Mouse (Mus musculus) limb, embryonic 15.5 days (tissue): ENCODE results near the gene Olfr9. TPM values are rescaled to one million over a fixed set of nuclear protein-coding genes. Genes with fewer than 3 reads are reported as not detected.
"Not testable (repeated sequence)": the region's sequence is repeated elsewhere in the genome, so short reads cannot be mapped to it uniquely, and the experiment has no call there.

Experiments
- ATAC-seq: fragments of 200-750 bp; cut with Nextera tagmentation; 2 replicates; pipeline ENCODE4 v1.8.0; 2017; ENCODE audit warnings: low read depth, moderate TSS enrichment; ENCODE audit not compliant: insufficient number of reproducible peaks, low FRiP score, low TSS enrichment
- H3K27ac ChIP-seq: fragments of 300-500 bp; sonication (generic); 2 replicates; pipeline ENCODE4 v1.5.1; 2015; ENCODE audit warnings: moderate library complexity, mild to moderate bottlenecking, inconsistent platforms
- H3K27me3 ChIP-seq: fragments of 300-500 bp; sonication (generic); 2 replicates; pipeline ENCODE4 v1.6.1; 2015; ENCODE audit warnings: inconsistent platforms
- H3K36me3 ChIP-seq: fragments of 300-500 bp; sonication (generic); 2 replicates; pipeline ENCODE4 v1.6.1; 2015; ENCODE audit warnings: inconsistent platforms
- H3K4me1 ChIP-seq: fragments of 300-500 bp; sonication (generic); 2 replicates; pipeline ENCODE4 v1.6.1; 2015; ENCODE audit warnings: inconsistent platforms
- H3K4me2 ChIP-seq: fragments of 300-500 bp; sonication (generic); 2 replicates; pipeline ENCODE4 v1.6.1; 2015; ENCODE audit warnings: mild to moderate bottlenecking, inconsistent platforms
- H3K4me3 ChIP-seq: fragments of 300-500 bp; sonication (generic); 2 replicates; pipeline ENCODE4 v1.5.1; 2015; ENCODE audit warnings: mild to moderate bottlenecking, inconsistent platforms
- H3K9ac ChIP-seq: fragments of 300-500 bp; sonication (generic); 2 replicates; pipeline ENCODE4 v1.6.1; 2015; ENCODE audit warnings: inconsistent platforms
- H3K9me3 ChIP-seq: fragments of 300-500 bp; sonication (generic); 2 replicates; pipeline ENCODE4 v1.6.1; 2016; ENCODE audit warnings: inconsistent platforms
- WGBS: fragments of 180-500 bp; shearing (Covaris S2); methylation state at CpG from one replicate; pipeline ENCODE4 v1.1.7; 2015; 5-methylcytosine and 5-hydroxymethylcytosine counted together
- polyA plus RNA-seq: library from polyadenylated mRNA; unstranded; fragments of >200 nt; fragmentation: Nextera tagmentation; extraction: Ambion mirVana; gene quantifications from 2 replicates; pipeline ENCODE4 v1.2.1, GENCODE M21; 2015

Olfr9 gene
- polyA plus RNA-seq, result not detected in 2 replicates

DNA sequence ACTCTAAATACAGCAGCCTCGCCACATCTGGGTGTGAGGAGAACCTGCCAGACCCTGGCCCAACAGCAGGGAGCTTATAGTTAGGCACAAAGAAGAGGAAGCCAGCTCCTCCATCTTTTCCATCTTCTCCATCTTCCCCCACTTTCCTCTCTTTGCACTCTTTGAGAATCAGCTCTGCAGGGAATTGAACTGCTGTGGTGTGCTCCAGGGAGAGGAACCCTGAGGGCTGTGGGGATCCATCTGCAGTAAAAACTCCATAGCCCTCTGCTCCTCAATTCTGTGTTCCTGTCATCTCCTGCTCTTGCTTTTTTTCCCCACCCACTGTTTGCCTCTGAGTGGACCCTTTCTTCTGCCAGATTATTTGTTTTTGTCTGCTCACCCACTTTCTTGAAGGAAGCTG, at the start of gene Olfr9:
Gene Olfr9, plus strand, starts transcription at position 301 of the 400 bp plus-strand sequence.
- not testable (repeated sequence) for H3K9me3 ChIP-seq, H3K9ac ChIP-seq, H3K27ac ChIP-seq, H3K27me3 ChIP-seq, H3K4me2 ChIP-seq, ATAC-seq, H3K4me3 ChIP-seq, H3K36me3 ChIP-seq, H3K4me1 ChIP-seq
- 38% methylated on average over 1 of the region's 1 CpGs for WGBS

DNA sequence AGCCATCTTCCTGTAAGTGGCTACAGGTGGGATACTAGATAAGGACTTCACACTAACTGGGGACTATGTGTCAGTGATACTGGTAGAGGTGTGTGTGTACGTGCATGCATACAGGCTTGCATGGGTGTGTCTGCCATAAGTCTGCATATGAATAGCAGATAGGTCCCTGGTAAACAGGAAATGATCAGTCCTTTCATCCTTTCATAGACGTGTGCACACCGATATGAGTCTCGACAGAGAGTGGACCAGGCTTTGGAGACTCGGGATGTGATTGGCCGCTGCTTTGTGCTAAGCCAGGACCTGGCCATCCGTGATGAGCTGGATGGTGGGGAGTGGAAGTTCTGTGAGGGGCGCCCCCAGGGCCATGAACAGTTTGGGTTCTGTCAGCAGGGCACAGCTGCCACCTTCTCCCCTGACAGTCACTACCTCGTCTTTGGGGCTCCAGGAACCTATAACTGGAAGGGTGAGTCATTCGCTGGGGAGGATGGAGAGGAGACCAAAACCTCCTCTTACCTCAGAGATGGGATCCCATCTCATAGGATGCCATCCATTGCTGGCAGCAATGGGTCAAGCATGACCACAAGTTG, 48.7 kb upstream of the Olfr9 start:
- Histone ChIP-seq H3K4me3 (no peak overlapping the region), H3K27ac (no peak overlapping the region), H3K9me3 (no peaks in the 10 kb centered on the region), H3K4me1 (peaks cover 5% of the 10 kb centered on the region; the same call in 1 of the 2 replicates), H3K27me3 (peaks cover 11% of the 10 kb centered on the region; the same call in 1 of the 2 replicates), H3K36me3 (no peaks in the 10 kb centered on the region), H3K9ac (no peak overlapping the region), H3K4me2 (no peak overlapping the region)
- WGBS, result 73% methylated on average over 10 of the region's 10 CpGs
- ATAC-seq, result no peak

DNA sequence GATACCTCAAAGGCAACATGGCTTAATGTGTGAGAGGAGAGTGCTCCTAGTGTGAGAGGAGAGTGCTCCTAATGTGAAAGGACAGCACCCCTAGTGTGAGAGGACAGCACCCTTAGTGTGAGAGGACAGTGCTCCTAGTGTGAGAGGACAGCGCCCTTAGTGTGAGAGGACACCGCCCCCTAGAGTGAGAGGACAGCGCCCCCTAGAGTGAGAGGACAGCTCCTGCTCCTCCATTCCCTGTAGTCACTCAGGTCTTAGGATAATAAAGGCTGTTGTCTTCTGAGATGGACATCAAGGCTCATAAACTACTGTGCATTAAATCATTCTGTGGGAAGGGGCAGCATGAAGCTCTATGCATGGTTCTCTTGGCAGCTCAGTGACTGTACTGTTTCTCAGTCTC, 43.6 kb upstream of the Olfr9 start:
- no peak overlapping the region for H3K27ac ChIP-seq
- no peak for ATAC-seq
- no peaks in the 10 kb centered on the region for H3K9me3 ChIP-seq
- H3K27me3 ChIP-seq, result no peaks in the 10 kb centered on the region
- H3K4me2 ChIP-seq, result no peak overlapping the region
- H3K4me3 ChIP-seq, result no peak overlapping the region
- 28% methylated on average over 3 of the region's 3 CpGs for WGBS
- H3K9ac ChIP-seq, result no peak overlapping the region
- no peaks in the 10 kb centered on the region for H3K36me3 ChIP-seq
- no peaks in the 10 kb centered on the region for H3K4me1 ChIP-seq

DNA sequence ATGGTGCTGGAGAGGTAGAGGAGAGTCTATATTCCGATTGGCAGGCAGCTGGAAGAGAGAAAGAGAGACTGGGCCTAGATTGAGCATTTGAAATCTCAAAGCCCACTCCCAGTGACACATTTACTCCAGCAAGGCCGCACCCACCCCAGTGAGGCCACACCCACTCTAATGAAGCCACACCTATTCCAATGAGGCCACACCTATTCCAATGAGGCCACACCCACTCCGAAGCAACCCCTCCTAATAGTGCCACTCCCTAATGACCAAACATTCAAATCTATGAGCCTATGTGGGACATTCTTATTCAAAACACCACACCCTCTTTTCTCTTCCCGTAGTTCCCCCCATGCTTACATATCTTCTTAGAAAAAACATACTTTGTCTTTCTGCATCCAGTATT, 41.7 kb upstream of the Olfr9 start:
- WGBS, result 88% methylated on average over 4 of the region's 4 CpGs
- no peaks in the 10 kb centered on the region for H3K4me1 ChIP-seq
- H3K4me3 ChIP-seq, result no peak overlapping the region
- H3K4me2 ChIP-seq, result no peak overlapping the region
- H3K27ac ChIP-seq, result no peak overlapping the region
- H3K27me3 ChIP-seq, result no peaks in the 10 kb centered on the region
- no peak overlapping the region for H3K9ac ChIP-seq
- ATAC-seq, result no peak
- H3K36me3 ChIP-seq, result no peaks in the 10 kb centered on the region
- no peaks in the 10 kb centered on the region for H3K9me3 ChIP-seq

DNA sequence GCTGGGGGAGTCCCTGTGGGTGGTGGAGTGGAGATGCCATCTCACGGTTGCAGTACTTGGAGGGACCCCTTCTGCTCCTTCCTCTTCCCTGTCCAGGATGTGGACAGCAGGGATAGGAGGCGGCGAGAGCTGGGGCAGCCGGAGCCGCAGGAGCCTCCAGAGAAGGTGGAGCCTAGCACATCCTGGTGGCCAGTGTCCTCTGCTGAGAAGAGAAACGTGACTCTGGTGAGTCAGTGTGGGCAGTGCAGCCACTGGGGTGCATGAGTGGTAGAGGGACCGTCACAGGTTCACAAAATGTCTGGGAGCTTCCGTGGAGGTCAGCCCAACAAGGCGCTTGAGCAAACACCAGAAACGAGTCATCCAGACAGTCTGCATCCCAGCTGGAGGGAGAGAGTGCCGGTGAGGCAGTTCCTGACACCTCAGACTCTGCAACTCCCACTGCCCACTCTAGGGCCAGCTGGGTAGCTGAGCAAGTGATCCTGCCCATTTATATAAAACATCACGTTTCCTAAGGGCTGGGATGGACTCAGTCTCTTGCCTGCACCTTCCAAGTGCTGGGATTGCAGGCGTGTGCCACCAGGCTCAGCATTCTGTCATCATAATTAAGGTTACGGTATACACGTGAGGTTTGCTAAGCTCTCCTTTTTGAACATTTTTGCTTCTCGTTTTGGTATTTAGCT, 38.9 kb upstream of the Olfr9 start:
- ATAC-seq, result no peak
- no peak overlapping the region for H3K27ac ChIP-seq
- no peaks in the 10 kb centered on the region for H3K27me3 ChIP-seq
- H3K4me1 ChIP-seq, result no peaks in the 10 kb centered on the region
- no peak overlapping the region for H3K9ac ChIP-seq
- H3K36me3 ChIP-seq, result no peaks in the 10 kb centered on the region
- no peak overlapping the region for H3K4me3 ChIP-seq
- H3K9me3 ChIP-seq, result no peaks in the 10 kb centered on the region
- no peak overlapping the region for H3K4me2 ChIP-seq
- 55% methylated on average over 16 of the region's 16 CpGs for WGBS

DNA sequence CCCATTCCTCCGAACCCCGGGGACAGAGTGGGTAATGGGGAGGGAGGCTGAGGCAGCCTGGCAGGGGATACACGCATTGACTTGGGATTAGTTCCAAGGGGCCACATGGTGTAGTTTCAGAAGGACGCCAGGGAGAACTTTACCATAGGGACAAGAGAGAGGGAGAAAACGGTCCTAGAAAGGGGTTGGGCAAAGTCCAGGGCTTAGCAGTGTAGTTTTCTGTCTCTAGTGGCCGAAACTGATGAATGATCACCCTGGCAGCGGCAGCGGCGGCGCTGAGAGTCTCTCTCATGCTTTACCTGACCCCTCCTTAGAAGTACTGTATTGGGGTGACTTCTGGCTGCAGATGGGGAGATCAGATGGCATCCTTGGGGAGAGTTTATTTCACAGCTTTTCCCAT, 30.9 kb upstream of the Olfr9 start:
- Histone ChIP-seq H3K4me1 (0 out of 2 replicates have a peak, but pooled peaks cover 2% of the 10 kb centered on the region), H3K4me3 (no peak overlapping the region), H3K4me2 (no peak overlapping the region), H3K27ac (no peak overlapping the region), H3K9ac (no peak overlapping the region), H3K36me3 (no peaks in the 10 kb centered on the region), H3K9me3 (no peaks in the 10 kb centered on the region), H3K27me3 (no peaks in the 10 kb centered on the region)
- WGBS, result 75% methylated on average over 10 of the region's 10 CpGs
- ATAC-seq, result no peak

DNA sequence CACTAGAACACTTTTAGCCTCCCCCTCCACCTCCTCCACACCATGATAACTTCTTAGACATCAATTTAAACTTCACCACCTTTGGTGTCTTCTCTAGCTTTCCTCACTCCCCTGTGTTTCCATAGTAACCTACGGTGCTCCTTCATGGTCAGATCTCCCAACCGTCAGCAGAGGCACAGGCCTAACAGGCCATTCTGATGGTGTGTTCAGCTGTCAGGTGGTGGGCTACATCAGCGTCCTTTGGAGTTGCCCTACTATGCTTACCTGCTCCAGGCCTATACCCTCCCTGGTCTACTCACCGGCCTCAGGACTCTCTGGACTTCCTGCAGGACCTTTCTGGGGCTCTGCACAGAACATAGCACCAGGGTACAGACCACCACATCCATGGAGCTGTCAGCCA, 29.1 kb upstream of the Olfr9 start:
- 0 out of 2 replicates have a peak, but pooled peaks cover 2% of the 10 kb centered on the region for H3K4me1 ChIP-seq
- H3K27me3 ChIP-seq, result no peaks in the 10 kb centered on the region
- no peak for ATAC-seq
- H3K4me2 ChIP-seq, result no peak overlapping the region
- H3K36me3 ChIP-seq, result no peaks in the 10 kb centered on the region
- no peak overlapping the region for H3K27ac ChIP-seq
- H3K4me3 ChIP-seq, result no peak overlapping the region
- H3K9me3 ChIP-seq, result no peaks in the 10 kb centered on the region
- WGBS, result 72% methylated on average over 4 of the region's 4 CpGs
- no peak overlapping the region for H3K9ac ChIP-seq

DNA sequence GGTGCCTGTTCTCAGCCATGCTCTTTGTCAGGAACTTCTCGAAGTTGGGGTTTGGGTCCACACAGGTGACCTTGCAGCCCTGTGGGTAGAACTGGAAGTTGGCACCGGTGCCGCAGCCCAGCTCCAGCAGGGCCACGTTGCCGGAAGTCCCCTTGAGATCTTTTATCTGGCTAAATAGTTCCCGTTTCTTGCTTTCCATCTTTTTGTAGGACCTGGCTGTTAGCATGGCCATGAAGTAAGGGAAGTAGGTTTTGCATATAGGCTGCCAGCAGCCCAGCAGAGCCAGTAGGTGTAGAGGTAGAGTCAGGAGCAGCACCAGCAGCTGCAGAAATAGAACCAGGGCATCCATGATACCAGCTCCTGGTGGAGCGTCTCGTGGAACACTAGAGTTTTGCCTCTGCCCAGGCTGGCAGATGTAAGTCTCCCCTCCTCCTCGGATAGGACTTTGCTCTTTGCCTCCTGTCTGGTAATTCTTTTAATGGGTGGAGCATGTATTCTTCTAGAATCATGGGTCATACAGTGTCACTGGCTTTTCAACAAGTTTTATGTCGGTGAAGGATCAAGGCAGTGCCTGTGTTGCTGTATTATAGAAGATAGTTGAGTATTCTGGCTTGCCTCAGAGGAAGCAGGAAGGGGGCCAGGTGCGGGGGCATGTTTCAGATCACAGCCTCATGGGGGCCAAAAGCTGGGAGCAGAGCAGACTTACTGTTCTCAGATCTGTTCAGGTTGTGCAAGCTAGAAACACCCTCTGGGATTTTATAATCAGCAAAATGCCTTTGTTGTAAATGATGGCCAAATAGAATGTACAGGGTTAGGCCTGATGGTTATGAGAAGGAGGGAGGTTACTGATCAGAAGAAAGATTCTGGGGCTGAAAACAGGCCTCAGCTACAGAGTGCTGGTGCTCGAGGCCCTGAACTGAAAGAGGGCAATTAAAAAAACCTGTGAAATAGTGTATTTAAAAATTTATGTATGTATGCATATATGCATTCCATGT, 28.3 kb upstream of the Olfr9 start, which contains the start of gene Mettl7b:
Gene Mettl7b, minus strand, starts transcription at position 399 of the 995 bp plus-strand sequence.
- Histone ChIP-seq H3K27me3 (no peaks in the 10 kb centered on the region), H3K4me2 (no peak within 1 kb of the TSS), H3K27ac (no peak within 1 kb of the TSS), H3K4me3 (no peak within 1 kb of the TSS), H3K4me1 (0 out of 2 replicates have a peak, but pooled peaks cover 2% of the 10 kb centered on the region), H3K36me3 (no peaks in the 10 kb centered on the region), H3K9me3 (no peaks in the 10 kb centered on the region), H3K9ac (no peak within 1 kb of the TSS)
- no peak for ATAC-seq
- 73% methylated on average over 12 of the region's 12 CpGs for WGBS

DNA sequence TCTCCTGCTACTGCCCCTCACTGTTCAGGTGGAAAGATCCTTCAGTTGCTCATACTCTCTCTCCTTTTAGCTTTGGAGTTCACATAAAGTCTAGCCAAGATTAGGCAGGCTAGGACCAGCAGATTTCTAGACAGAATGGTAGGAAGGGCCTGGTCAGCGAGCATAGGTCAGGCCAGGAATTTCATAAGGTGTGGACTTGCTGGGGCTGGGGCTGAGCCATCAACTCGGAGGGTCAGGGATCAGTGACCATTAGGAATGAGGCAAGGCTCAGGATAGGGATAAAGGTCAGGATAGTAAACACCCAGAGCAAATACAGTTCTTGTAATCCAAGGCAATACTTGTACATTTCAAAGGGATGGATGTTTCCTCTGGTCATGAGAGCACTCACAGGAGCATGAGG, 24.3 kb upstream of the Olfr9 start:
- Histone ChIP-seq H3K4me1 (0 out of 2 replicates have a peak, but pooled peaks cover 2% of the 10 kb centered on the region), H3K9ac (no peak overlapping the region), H3K36me3 (no peaks in the 10 kb centered on the region), H3K27me3 (no peaks in the 10 kb centered on the region), H3K4me2 (no peak overlapping the region), H3K4me3 (no peak overlapping the region), H3K27ac (no peak overlapping the region), H3K9me3 (no peaks in the 10 kb centered on the region)
- ATAC-seq, result no peak
- WGBS, result 66% methylated on average over 2 of the region's 2 CpGs

DNA sequence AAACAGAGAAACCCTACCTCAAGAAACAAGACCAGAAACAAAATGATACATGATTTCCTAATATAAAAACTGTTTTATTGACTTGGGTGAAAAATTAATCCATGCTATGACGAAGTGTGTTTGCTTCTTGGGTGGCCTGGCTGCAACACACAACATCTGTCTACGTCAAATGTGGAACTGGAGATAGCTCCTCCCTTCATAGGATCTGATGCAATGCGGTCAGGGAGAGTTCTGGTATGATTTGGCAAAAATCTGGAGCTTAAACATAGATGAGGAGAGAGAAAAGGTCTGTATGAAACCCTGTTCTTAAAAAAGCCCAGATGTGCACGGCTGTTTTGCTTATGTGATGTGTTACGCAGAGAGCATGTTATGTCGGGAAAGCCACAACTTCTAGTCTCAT, 23.4 kb upstream of the Olfr9 start:
- Histone ChIP-seq H3K4me3 (no peak overlapping the region), H3K4me1 (no peaks in the 10 kb centered on the region), H3K4me2 (no peak overlapping the region), H3K9ac (no peak overlapping the region), H3K27ac (no peak overlapping the region), H3K27me3 (no peaks in the 10 kb centered on the region), H3K36me3 (no peaks in the 10 kb centered on the region), H3K9me3 (no peaks in the 10 kb centered on the region)
- no peak for ATAC-seq
- 69% methylated on average over 6 of the region's 6 CpGs for WGBS

DNA sequence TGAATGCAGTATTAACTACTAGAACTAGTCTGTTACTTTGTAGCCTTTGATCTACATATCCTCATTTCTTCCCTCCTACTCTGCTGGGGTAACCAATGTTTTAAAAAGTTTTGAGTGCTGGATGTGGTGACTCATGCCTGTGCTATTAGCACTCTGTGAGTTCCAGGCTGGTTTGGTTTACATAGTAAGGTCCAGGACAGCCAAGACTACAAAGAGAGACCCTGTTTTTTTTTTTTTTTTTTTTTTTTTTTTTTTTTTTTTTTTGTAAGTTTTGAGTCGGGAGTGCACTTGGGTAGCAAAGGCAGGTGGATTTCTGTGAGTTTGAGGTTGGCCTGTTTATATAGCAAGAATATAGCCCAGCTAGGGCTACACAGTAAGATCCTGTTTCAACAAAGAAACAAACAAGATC, 20.9 kb upstream of the Olfr9 start:
- H3K27ac ChIP-seq, result no peak overlapping the region
- 28% methylated on average over 1 of the region's 1 CpGs for WGBS
- no peak overlapping the region for H3K9ac ChIP-seq
- no peaks in the 10 kb centered on the region for H3K9me3 ChIP-seq
- no peaks in the 10 kb centered on the region for H3K27me3 ChIP-seq
- no peaks in the 10 kb centered on the region for H3K4me1 ChIP-seq
- no peaks in the 10 kb centered on the region for H3K36me3 ChIP-seq
- no peak overlapping the region for H3K4me3 ChIP-seq
- H3K4me2 ChIP-seq, result no peak overlapping the region
- no peak for ATAC-seq
